Mouse (Mus musculus): ENCODE measurements at regions not wholly inside any gene's neighbourhood (a gene's known extent, or its start where the extent isn't known, plus 50 kb on each side); places are given as distances from the start of the nearest gene placed in this dataset.

DNA sequence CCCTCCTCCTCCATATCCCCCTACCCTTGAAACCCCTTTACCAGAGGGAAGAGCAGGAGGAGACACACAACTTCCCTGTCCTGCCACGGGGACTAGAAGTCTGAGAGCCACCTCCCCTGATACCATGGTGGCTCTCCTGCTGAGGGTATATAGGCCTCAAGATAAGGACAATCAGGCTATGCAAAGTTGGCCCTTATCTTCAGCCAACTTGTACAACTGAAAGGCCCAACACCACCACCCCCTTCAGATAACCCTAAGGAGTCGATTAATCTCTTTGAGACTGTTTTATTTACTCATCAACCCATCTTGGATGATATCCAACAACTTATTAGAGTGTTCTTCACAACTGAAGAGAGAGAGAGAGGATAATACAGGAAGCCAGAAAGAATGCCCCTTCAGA, 77.6 kb upstream of the Pdgfd start:
- TF ChIP-seq CTCF (IDR thresholded peaks at IDR 0.05; ENCODE audit: borderline replicate concordance, extremely low read depth, insufficient read depth, insufficient read length) (no peak), POLR2A (IDR thresholded peaks at IDR 0.05; ENCODE audit: borderline replicate concordance, extremely low read depth, insufficient read depth, insufficient read length, poor library complexity, severe bottlenecking) (no peak)

Measured in brain, embryonic 14.5 days (tissue).